Mouse (Mus musculus) lung, adult 2 months (tissue): Measurements from ENCODE around the gene Lce1f. TPM values are rescaled to one million over a fixed set of nuclear protein-coding genes. Genes with fewer than 3 reads are reported as not detected.
"Not testable (repeated sequence)": the region's sequence is repeated elsewhere in the genome, so short reads cannot be mapped to it uniquely, and the experiment has no call there.

Source experiments
- DNase-seq: peaks from one replicate; pipeline ENCODE4 v3.0.0; 2022
- H3K4me1 ChIP-seq: fragments of 200-500 bp; 2 replicates; pipeline ENCODE4 v1.6.1; 2011; ENCODE audit warnings: low read length; ENCODE audit not compliant: control insufficient read depth, insufficient read depth
- H3K4me3 ChIP-seq: fragments of 200-500 bp; replicated peaks from 2 replicates; pipeline ENCODE3; 2011; ENCODE audit warnings: low read depth, mild to moderate bottlenecking, control low read depth, low read length; ENCODE audit errors: extremely low read depth
- CTCF ChIP-seq: fragments of 200-500 bp; IDR thresholded peaks from 2 replicates; pipeline ENCODE4 v1.5.1; 2011; ENCODE audit warnings: mild to moderate bottlenecking, low read length, control low read depth; ENCODE audit not compliant: insufficient read depth
- POLR2A ChIP-seq: fragments of 200-500 bp; IDR thresholded peaks from 2 replicates; pipeline ENCODE4 v1.6.1; 2011; ENCODE audit warnings: low read depth, mild to moderate bottlenecking, control low read depth, low read length, borderline replicate concordance; ENCODE audit errors: extremely low read depth
- WGBS: fragments of 180-500 bp; shearing (Covaris S2); methylation state at CpG from one replicate; pipeline ENCODE4 v1.1.7; 2018; 5-methylcytosine and 5-hydroxymethylcytosine counted together
- polyA plus RNA-seq: library from polyadenylated mRNA; depleted of rRNA; stranded (reverse); fragments of >200 nt; gene quantifications from 2 replicates; pipeline ENCODE4 v1.2.3, GENCODE M21; 2012; rRNA removed

The Lce1f gene
- polyA plus RNA-seq = 38.2 TPM in 1 of 2 replicates, not detected in the other

- TF ChIP-seq CTCF (no peak), POLR2A (no peak)
- H3K4me3 ChIP-seq = no peak within 1 kb of the TSS
- WGBS = 69% methylated on average over 3 of the region's 3 CpGs
- no peaks in the 10 kb centered on the region for H3K4me1 ChIP-seq
- DNase-seq = no peak
Measured at GRCm38 (mm10) chr3:92720250-92720649, at the start of gene Lce1f. Gene Lce1f (minus strand): TSS chr3:92720350.

GRCm38 (mm10) chr3:92764965-92765364 is 44.8 kb upstream of the Lce1f start, which contains the start of gene Lce1h:
Gene Lce1h (minus strand): TSS chr3:92765065.
- no peak for DNase-seq
- Histone ChIP-seq H3K4me1 (no peaks in the 10 kb centered on the region), H3K4me3 (no peak within 1 kb of the TSS)
- 87% methylated on average over 1 of the region's 1 CpGs for WGBS
- TF ChIP-seq CTCF = no peak
- TF ChIP-seq POLR2A = no peak

GRCm38 (mm10) chr3:92753197-92753596 is 33.0 kb upstream of the Lce1f start:
- 36% methylated on average over 3 of the region's 3 CpGs for WGBS
- TF ChIP-seq CTCF (no peak), POLR2A (no peak)
- H3K4me1 ChIP-seq = no peaks in the 10 kb centered on the region
- no peak overlapping the region for H3K4me3 ChIP-seq
- DNase-seq = no peak

GRCm38 (mm10) chr3:92752238-92752637 is 32.1 kb upstream of the Lce1f start, which contains the start of gene Lce1g:
Gene Lce1g (minus strand): TSS chr3:92752338.
- WGBS = 82% methylated on average over 1 of the region's 1 CpGs
- H3K4me3 ChIP-seq = no peak within 1 kb of the TSS
- DNase-seq = no peak
- TF ChIP-seq CTCF = no peak
- no peak for TF ChIP-seq POLR2A
- H3K4me1 ChIP-seq = no peaks in the 10 kb centered on the region

DNA sequence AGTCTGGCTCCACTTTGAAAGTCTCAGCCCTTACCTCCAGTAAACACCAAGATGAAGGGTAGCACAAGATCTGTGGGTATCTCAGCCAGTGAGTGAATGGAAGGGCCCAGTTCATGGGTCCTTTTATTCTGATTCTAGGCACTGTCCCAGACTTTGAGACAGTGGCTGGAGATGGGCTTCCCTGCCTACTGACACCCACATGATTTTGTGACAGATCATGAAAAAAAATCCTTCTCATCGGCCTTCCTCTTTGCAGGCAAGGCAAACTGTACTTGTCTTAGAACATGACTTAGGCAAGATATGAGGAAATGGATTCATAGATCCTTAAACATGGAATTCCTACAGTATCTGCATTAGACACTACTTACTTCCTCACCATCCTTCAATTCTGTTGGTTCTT is 18.8 kb upstream of the Lce1f start, which contains the start of gene Gm38119:
Gm38119 (minus strand) TSS at position 101 of the 400 bp plus-strand sequence.
- DNase-seq = no peak
- TF ChIP-seq CTCF = no peak
- TF ChIP-seq POLR2A = no peak
- Histone ChIP-seq H3K4me1 (no peaks in the 10 kb centered on the region), H3K4me3 (no peak within 1 kb of the TSS)
- 62% methylated on average over 1 of the region's 1 CpGs for WGBS

- DNase-seq = no peak
- 73% methylated on average over 5 of the region's 5 CpGs for WGBS
- TF ChIP-seq POLR2A = no peak
- TF ChIP-seq CTCF = no peak
- Histone ChIP-seq H3K4me1 (no peaks in the 10 kb centered on the region), H3K4me3 (no peak overlapping the region)
Measured at GRCm38 (mm10) chr3:92722631-92723030, 2.5 kb upstream of the Lce1f start.

DNA sequence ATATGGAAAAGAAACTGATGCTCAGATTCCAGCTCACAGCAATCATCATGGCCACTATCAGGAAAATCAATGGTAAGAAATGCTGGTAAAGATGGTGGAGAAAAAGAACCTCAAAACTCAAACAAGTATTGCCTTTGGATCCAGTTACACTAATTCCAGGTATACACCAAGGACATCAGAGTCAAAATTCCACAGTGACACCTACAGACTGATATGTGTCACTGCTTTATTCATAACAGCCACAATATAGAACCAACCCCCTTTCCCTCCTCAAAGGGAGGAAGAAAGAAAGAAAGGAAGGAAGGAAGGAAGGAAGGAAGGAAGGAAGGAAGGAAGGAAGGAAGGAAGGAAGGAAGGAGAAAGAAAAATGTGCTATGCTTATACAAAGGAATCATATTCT is 5.0 kb downstream of the Lce1f start:
- DNase-seq = no peak
- no peaks in the 10 kb centered on the region for H3K4me1 ChIP-seq
- no peak overlapping the region for H3K4me3 ChIP-seq
- no peak for TF ChIP-seq CTCF
- no peak for TF ChIP-seq POLR2A

- TF ChIP-seq CTCF = no peak
- TF ChIP-seq POLR2A = no peak
- no peak within 1 kb of the TSS for H3K4me3 ChIP-seq
- no peaks in the 10 kb centered on the region for H3K4me1 ChIP-seq
- DNase-seq = no peak
- 66% methylated on average over 2 of the region's 2 CpGs for WGBS
Measured at GRCm38 (mm10) chr3:92708974-92709373, 11.2 kb downstream of the Lce1f start, which contains the start of gene Lce1e. Gene Lce1e (minus strand): TSS chr3:92709074.

- WGBS = 25% methylated on average over 1 of the region's 1 CpGs
- Histone ChIP-seq H3K4me1 (no peaks in the 10 kb centered on the region), H3K4me3 (no peak overlapping the region)
- TF ChIP-seq POLR2A = no peak
- no peak for TF ChIP-seq CTCF
- no peak for DNase-seq
Measured at GRCm38 (mm10) chr3:92694613-92695012, 25.5 kb downstream of the Lce1f start.

- Histone ChIP-seq H3K4me1 (no peaks in the 10 kb centered on the region), H3K4me3 (no peak overlapping the region)
- TF ChIP-seq CTCF (no peak), POLR2A (no peak)
- no peak for DNase-seq
Measured at GRCm38 (mm10) chr3:92691688-92692087, 28.5 kb downstream of the Lce1f start.

DNA sequence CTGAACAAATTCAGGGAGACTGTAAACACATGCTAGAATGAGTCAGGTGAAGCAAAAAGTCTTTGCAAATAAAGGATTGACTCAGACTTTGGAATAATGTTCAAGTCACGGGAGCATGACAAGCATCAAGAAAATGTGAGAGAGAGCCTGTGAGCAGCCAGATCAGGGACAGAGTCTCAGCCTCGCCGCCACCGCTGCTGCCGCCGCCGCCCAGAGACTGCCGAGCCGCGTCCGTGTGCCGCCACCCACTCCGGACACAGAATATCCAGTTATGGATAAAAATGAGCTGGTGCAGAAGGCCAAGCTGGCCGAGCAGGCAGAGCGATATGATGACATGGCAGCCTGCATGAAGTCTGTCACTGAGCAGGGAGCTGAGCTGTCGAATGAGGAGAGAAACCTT is 31.0 kb downstream of the Lce1f start:
- DNase-seq = peak; percentile 6
- not testable (repeated sequence) for H3K4me1 ChIP-seq, H3K4me3 ChIP-seq
- 57% methylated on average over 16 of the region's 16 CpGs for WGBS

GRCm38 (mm10) chr3:92687110-92687509 is 33.0 kb downstream of the Lce1f start, which contains the start of gene Lce1d:
Gene Lce1d (minus strand): TSS chr3:92687210.
- TF ChIP-seq POLR2A (no peak), CTCF (no peak)
- no peak for DNase-seq
- Histone ChIP-seq H3K4me3 (no peak within 1 kb of the TSS), H3K4me1 (no peaks in the 10 kb centered on the region)
- 49% methylated on average over 2 of the region's 2 CpGs for WGBS
